Mouse (Mus musculus) layer of hippocampus, adult 8-10 months (tissue): ENCODE measurements around the gene Prdx1. TPM values are rescaled to one million over a fixed set of nuclear protein-coding genes. Genes with fewer than 3 reads are reported as not detected.
"Not testable (repeated sequence)": the region's sequence is repeated elsewhere in the genome, so short reads cannot be mapped to it uniquely, and the experiment has no call there.

ENCODE experiments used
- DNase-seq, 2 experiments: peaks; one replicate each; pipeline ENCODE4 v3.0.0; 2022; ENCODE audit warnings: low spot score in 2 of 2
- total RNA-seq, 4 experiments: library from RNA; stranded (reverse); gene quantifications; 2 replicates each; pipeline ENCODE4 v1.2.4; 2022

Gene Prdx1
- total RNA-seq, 4 experiments from 2014 or later, result 181 to 205 (median 195) TPM

DNA sequence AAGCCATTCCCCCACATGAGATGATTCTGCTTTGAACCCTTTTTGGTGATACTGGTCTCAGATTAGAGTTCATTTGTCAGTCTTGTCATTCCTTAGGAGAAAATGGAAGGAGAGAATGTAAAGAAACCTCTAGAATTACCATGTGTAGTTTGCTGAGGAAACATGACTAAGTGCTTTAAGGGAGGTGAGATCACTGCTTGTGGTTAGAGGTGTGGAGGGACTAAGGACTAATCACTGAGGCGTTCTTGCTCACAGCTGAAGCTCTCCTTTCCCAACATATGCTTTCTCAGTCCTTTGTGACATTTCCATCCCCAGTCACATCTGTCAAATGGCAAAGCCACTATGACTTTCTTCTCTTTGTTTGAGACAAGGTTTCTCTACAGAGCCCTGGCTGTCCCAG, 7.5 kb upstream of the Prdx1 start:
- DNase-seq, result no peak

DNA sequence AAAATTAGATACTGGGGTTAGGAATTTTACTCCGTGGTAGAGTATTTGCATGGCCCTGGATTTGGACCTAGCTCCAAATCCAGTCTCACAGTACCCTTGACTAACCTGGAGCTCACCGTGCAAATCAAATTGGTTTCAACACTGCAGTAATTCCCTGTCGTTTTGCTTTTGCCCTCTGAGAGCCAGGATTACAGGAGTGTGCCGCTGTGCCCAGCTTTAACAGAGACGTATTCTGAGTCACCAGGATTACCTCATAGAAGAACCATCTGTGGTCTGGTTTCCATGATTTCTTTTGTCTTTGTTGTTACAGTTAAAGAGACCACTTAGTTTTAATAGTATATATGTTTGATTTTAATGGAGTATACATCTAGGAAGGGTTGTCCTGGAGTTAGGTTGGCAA, 6.2 kb upstream of the Prdx1 start:
- DNase-seq, result no peak

DNA sequence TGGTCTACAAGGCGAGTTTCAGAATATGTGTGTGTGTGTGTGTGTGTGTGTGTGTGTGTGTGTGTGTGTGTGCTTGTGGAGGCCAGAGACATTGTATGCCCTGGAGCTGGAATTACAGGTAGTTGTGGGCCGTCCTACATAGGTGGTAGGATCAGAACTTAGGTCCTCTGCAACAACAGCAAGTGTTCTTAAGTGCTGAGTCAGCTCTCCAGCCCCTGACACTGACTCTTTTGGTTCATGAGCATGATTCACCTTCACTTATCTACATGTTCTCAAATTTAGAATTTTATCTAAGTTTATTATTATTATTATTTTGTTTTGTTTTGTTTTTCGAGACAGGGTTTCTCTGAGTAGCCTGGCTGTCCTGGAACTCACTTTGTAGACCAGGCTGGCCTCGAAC, 4.8 kb upstream of the Prdx1 start:
- not testable (repeated sequence) for DNase-seq

DNA sequence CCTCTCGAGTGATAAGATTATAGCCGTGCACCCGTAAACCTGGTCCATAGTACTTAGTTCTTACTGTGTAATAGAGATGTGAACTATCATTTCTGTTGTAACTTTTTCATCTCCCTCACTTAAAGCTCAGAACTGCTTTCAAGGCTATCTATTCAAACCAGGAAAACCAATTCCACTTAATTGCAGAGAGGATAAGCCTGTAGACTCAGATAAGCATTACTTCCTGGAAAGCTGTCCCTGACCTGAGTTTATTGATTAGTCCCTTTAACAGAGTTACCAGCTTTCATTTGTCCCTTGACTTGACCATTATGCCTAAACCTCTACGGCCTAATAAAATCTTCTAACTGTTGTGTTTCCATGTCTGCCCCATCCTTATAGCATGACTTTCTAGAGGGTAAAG, 1.4 kb upstream of the Prdx1 start:
- no peak for DNase-seq

DNA sequence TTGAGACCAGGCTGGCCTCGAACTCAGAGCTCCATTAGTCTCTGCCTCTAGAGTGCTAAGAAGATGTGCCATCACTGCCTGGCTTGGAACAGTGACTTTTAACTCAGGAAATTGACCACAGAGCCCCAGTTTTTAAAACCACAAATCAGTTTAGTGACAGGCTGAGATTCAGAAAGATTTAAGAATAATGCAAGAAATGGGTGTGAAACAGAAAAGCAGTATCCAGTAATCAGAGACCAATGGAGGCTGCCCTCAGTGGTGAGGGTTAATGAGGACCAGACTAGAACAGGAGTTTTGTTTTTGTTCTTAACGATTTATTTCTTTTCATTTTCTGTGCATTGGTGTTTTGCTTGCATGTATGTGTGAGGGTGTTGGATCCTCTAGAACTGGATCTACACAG, 679 bp upstream of the Prdx1 start:
- DNase-seq, result no peak

DNA sequence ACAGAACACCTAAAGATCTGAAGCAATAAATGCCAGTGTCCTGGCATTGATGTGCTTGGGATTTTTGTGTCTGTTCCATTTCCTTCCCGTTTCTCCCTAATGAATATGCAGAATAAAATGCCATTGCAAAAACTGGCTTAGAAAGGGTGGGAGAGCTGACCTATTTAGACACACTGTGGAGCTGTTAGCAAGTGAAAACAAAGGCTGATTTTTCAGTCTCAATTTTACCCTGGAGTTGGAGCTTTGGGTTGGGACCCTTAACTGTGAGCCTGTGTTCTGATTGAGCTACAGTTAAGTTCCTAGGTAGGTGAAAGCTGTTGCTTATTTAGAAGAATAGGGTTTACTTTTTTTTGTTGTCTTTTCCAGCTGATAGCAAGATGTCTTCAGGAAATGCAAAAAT, 1.7 kb downstream of the Prdx1 start:
- DNase-seq, result no peak

DNA sequence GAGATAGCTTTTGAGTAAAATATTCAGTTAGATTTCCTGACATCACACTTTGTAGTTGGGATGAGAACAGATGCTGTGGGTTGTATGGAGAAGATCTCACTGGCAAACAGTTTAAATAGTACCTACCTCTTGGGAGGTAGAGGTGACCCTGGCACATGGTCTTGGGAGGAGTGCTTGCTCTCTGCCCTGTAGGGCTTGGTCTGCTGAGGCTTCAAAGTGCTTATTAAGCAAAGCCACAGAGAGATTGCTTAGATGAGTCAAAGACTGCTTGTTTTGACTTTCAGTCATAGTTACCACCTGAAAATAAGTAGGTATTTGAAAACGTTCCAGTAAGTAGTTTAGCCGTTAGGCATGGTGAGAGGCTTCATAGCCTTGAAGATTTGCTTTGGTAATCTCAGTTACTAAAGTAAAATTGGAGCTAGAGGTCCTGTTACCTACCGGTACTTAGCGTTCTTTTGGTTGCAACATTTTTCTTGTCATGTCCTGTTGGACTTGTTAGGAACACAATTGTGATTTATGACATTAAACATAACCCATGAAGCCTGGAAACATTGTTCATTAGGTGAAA, 4.0 kb downstream of the Prdx1 start:
- DNase-seq, result no peak

DNA sequence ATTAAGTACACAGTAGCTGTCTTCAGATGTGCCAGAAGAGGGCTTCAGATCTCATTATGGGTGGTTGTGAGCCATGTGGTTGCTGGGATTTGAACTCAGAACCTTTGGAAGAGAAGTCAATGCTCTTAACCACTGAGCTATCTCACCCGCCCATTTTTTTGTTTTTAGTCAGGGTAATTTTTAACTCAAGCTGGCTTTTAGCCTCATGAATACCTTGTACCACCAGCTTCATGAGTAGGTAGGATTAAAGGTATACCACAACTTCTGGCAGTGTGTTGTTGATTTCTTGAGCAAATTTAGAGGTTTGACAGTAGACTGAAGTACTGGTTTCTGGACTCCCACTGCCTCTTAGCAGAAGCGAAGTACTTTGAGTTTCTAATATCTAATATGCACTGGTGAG, 6.8 kb downstream of the Prdx1 start:
- no peak for DNase-seq

DNA sequence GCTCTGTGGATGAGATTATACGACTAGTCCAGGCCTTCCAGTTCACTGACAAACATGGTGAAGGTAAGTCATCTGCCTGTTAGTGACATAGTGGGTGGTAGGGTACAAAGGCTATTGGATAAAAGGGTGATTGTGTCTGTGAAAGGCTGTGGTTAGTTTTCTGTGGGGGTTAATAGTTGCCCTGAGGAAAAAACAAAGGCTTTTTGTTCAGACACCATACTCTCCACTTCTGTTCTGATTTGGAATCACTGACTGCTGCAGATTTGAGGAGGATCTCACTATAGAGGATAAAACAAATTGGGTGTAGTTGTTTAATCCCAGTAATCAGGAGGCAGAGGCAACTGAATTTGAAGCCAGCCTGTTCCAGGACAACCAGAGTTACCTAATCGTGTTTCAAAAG, 8.4 kb downstream of the Prdx1 start:
- DNase-seq, result no peak

DNA sequence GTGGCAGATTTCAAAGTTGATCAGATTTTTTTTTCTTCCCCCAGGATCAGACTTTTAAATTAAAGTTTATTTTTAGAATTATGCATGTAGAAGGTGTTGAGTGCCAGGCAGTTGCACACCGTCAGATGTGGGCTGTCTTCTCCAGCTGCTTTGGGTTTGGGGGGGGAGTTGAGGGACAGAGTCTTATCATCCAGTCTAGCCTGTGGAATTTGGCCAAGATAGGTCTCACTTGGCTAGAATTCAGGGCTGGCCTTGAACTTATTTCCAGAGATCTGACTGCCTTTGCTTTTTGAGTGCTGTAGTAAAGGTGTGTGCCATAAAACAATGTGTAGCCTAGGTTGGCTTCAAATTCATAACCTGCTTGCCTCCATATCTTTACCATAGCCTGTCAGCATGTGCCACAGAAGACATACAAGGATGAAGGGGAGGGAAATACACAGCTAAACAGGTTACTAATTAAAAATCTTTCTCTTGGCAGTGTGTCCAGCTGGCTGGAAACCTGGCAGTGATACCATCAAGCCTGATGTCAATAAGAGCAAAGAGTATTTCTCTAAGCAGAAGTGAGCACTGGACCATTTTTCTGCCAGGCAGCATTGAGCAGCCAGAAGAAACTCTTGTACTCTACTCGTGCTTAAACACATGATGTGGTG, 13.5 kb downstream of the Prdx1 start:
- no peak for DNase-seq

DNA sequence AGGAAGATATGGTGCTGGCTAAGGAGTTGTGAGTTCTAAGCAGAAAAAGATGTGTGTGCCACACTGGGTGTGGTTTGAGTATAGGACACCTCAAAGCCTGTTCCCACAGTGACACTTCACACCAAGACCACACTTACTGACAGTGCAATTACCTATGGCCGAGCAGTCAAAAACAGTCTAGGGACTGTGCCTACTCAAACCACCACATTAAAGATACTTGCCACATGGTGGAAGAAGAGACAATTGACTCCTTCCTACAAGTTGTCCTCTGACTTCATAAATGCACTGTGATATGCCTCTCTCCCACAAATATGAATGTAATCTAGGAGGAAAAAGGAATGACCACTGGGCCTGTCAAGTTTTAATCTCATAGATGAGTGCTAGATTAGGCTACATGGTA, 15.6 kb downstream of the Prdx1 start:
- DNase-seq, result no peak

DNA sequence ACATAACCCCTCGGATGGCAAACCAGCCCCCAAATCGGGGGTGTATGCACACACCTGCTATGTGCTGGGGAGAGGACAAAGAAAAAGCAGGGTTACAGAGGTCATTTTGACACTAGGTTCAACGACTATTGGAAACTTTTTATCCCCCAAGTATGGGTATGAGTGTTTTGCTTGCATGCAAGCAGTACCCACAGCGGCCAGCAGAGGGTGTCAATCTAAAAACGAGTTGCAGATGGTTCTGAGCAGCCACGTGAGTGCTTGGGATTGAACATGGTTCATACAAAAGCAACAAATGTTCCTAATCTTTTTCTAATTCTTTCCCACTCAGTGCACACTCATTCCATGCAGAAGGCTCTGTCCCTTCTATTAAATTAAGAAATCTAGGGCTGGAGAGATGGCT, 18.5 kb downstream of the Prdx1 start:
- peak in 1 of 2 experiments; percentile 47 for DNase-seq

DNA sequence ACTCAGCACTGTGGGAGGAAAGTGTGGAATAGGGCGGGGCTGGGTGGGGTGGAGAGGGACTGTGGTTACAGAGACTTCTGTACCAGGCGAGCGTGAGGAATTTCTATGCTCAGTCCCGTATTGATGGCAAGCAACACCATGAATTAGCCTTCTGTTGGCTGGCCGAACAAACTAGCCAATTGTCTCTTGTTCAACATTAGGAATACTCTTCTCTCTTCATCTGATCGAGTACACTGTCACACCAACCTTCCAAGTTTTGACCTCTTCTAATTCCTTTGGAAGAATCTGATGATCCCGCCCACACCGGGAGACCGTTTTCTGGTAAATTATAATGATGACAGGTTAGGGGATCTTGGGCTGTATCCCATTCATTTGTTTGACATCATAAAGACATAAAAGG, 22.3 kb downstream of the Prdx1 start:
- peak; percentile 39 to 48 for DNase-seq

DNA sequence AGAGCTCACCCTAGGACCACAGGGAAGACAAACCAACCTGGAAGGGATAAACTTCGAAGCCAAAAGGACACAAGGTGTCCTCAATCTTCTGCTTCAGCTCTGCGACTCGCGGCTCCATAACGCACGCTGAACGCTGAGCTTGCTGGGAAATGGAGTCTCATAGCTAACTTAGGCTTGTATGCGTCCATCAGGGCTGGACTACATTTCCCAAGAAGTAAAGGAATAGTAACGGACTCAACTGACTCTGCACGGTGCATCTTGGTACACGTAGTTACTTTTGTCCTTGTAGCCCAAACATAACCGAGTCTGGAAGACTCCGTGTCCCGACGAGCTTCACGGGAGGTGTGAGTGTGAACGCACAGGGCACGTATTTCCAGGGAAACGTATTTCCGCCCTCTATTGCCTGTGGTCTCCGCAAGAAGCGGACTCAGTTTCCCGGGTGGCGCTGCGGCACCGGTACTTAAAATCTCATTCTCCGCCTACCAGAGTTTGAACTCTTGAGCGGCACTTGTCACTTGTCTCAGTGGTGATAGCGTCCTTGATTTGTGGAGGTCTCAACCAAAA, 22.9 kb downstream of the Prdx1 start, which contains the start of the genes Mmachc and Ccdc163:
Mmachc (minus strand) TSS at position 206 of the 564 bp plus-strand sequence.
Ccdc163 (plus strand) TSS at position 309 of the 564 bp plus-strand sequence.
- DNase-seq, result peak; percentile 96 to 98

DNA sequence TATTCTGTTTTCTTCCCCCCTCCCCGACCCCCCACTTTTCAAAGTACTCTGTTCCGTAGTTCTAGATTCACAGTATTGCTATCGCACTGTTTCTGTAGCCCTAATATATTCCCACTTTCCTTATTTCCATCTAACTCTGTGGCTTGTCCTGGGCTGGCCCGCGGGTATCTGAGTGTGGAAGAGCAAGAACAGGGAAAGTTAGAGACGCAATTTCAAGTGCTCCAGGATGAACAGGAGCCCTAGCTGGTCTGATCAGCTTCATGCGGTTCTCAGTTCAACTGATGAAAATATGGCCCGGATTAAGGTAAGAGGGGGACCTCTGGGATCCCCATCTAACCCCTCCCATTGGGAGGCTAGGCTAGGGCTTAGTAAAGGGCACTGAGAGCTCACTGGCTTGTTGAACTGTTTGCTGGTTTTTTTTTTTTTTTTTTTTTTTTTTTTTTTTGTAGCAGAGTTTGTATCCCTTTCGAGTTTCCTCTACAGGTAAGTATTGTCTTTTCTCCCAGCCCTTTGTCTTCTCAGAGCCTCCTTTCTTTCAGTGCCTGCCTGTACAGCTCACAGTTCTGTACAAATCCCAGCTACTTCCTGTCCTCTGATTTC, 23.5 kb downstream of the Prdx1 start:
- DNase-seq, result no peak

DNA sequence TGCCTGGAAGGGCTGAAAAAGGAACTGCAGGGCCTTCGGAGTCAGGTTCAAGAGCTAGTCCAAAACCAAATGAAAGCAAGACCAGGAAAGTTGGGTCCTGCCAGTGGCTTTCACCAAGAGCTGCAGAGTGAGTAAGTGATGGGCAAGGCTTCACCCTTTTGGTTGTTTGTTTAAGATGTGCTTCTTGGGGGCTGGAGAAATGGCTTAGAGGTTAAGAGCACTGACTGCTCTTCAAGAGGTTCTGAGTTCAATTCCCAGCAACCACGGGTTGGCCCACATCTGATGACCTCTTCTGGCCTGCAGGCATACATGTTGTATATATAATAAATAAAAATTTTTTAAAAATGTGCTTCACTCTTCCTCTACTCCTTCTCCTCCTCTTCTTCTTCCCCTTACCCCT, 24.8 kb downstream of the Prdx1 start:
- DNase-seq, result no peak

DNA sequence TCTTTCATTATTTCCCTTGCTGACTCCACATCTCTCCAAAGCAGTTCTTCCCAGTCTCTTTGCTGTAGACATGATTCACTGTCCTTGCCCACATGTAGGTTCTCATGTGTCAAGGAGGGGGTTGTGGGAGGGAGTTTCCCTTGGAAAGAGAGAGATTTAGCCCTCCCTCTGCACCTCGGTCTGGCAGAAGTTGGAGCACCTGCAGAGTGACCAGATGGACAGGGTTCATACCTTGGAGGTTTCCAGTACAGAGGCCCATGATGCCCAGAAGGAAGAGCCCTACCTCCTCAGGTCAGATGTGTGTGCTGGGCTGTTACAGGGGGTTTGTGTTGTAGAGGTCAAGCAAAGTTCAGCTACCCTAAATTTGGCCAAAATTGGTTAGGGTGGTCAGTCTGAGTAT, 27.2 kb downstream of the Prdx1 start:
- no peak for DNase-seq

DNA sequence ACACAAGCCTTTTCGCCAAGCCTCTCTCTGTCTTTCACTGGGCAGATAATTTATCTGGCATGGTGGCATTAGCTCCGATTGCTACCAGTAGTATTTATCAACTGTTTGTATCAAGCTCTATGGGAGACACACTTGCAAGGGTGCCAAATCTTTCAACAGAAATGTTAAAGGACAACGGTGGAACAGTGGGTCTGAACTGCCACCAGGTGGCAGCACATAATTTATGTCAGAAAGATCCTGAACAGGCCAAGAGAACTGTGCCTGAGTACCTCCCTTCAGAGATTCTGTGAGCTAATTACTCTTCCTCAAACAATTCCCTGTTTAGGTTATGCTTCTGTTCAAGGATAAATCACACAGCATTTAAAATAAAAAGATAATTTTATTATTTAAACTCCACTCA, 34.1 kb downstream of the Prdx1 start:
- DNase-seq, result peak; percentile 60

DNA sequence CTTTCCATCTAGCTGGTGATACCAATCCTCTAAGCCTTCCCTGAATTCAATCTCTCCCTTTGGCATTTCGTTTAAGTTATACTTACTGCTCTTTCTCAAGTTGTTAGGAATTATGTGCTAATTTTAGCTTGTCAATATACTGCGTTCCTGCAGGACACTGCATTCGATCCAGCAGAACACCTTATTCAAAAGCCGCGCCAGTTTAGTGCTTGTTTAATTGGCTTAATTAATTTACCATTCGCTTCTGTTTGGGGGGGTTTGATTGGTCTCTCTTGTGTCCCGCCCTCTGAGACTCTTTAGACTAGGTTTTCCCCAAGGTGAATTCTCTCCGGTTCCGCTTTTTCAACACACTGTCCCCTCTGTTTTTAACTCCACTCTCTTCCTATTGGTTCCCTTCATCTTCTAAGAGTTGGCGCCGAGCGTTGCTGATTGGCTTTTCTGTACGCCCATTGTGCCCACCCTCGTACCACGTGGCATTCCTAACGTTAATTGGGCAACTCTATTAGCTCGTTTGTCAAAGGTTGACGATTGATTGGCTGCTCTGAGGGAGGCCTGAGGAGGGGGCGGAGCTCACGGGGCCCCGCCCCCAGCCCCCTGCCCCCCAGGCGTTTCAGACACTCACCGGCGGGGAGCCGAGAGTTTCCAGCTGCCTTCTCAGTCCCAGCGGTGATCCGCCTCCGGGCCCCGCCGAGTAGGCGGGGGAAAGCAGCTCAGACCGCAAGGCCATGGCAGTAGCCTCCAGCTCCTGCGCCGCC, 35.2 kb downstream of the Prdx1 start, which contains the start of gene Tesk2:
Tesk2 (plus strand) TSS at position 606 of the 755 bp plus-strand sequence.
- peak; percentile 94 to 96 for DNase-seq

DNA sequence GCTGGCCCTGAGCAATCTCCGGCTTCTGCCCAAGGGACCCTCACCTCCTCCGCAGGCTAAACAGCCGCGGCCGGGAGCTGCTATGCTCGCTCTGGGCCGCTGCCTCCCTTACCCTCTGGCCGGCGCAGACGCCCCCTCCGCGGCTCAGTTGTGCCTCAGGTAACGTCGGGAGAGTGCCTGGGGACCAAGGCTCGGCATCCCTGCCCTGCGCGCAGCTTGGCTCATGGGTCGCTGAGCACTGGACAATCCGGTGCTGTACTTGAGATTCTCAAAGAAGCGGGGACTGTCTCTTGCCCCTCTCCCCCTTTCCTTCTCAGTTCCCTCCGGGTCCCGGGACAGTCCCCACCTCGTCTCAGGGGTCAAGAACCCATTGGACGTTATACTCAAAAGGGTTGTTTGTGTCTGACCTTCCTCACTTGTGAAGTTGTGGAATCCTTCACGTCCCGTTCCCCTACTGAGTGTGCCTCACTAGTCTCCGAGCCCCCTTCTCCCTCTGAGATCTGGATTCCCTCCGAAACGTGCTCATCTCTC, 35.8 kb downstream of the Prdx1 start:
- no peak for DNase-seq

DNA sequence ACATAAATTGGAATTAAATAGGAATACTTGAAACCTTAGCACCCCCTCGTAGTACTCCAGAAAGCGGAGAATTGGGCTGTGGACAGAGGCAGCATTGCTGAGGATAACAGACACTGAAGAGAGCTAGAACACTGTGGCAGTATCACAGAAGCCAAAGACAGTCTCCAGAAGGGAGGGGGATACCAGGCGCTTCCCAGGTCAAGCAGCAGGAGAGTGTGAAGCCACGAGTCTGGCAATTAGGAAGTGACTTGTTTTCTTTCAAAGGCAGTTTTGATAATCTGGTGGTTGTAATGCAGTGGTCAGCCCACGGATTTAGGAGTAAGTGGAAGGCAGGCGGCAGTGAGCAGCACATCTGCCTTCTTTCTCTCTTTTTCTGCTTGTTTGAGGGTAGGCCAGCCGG, 36.9 kb downstream of the Prdx1 start:
- no peak for DNase-seq

DNA sequence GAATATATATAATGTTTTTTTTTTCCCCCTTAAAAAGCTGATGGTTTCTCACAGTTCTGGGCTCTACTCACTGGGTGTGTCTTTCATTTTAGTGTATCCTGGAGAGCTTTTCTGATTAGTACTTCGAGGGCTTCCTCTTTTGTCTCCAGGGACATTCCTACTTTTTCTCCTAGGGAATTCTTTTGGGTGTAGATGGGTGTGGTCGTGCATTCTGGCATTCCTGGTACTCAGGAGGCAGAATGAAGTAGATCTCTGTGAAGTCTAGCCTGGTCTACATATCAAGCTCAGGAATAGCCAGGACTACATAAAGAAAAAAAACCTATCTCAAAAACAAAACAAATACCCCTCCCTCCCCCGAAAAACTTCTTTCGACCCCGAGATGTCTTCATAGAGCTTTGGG, 40.1 kb downstream of the Prdx1 start:
- DNase-seq, result no peak
